Mouse (Mus musculus): ENCODE measurements around the gene Nrp1.

Gene Nrp1

GRCm38 (mm10) chr8:128358406-128358755, at the start of gene Nrp1:
TSS of gene Nrp1 (plus strand) at chr8:128358604.
- DNase-seq (ENCODE audit: low spot score in 2 of 2) = peak; percentile 33 to 37

GRCm38 (mm10) chr8:128320797-128321196, 37.6 kb upstream of the Nrp1 start:
- no peak for DNase-seq (ENCODE audit: low spot score in 2 of 2)

- DNase-seq (ENCODE audit: low spot score in 2 of 2) = no peak
Measured at GRCm38 (mm10) chr8:128327281-128327680, 31.1 kb upstream of the Nrp1 start.

GRCm38 (mm10) chr8:128327922-128328321, 30.5 kb upstream of the Nrp1 start:
- DNase-seq (ENCODE audit: low spot score in 2 of 2) = no peak

GRCm38 (mm10) chr8:128329502-128329901, 28.9 kb upstream of the Nrp1 start:
- DNase-seq (ENCODE audit: low spot score in 2 of 2) = no peak

- DNase-seq (ENCODE audit: low spot score in 2 of 2) = no peak
Measured at GRCm38 (mm10) chr8:128335976-128336375, 22.4 kb upstream of the Nrp1 start.

- no peak for DNase-seq (ENCODE audit: low spot score in 2 of 2)
Measured at GRCm38 (mm10) chr8:128338951-128339350, 19.5 kb upstream of the Nrp1 start.

GRCm38 (mm10) chr8:128339521-128339920, 18.9 kb upstream of the Nrp1 start:
- no peak for DNase-seq (ENCODE audit: low spot score in 2 of 2)

- DNase-seq (ENCODE audit: low spot score in 2 of 2) = no peak
Measured at GRCm38 (mm10) chr8:128350405-128350804, 8.0 kb upstream of the Nrp1 start.

- no peak for DNase-seq (ENCODE audit: low spot score in 2 of 2)
Measured at GRCm38 (mm10) chr8:128351211-128351610, 7.2 kb upstream of the Nrp1 start.

GRCm38 (mm10) chr8:128352821-128353220, 5.6 kb upstream of the Nrp1 start:
- no peak for DNase-seq (ENCODE audit: low spot score in 2 of 2)

GRCm38 (mm10) chr8:128353999-128354398, 4.4 kb upstream of the Nrp1 start:
- no peak for DNase-seq (ENCODE audit: low spot score in 2 of 2)

GRCm38 (mm10) chr8:128355091-128355490, 3.3 kb upstream of the Nrp1 start:
- no peak for DNase-seq (ENCODE audit: low spot score in 2 of 2)

GRCm38 (mm10) chr8:128356170-128356569, 2.2 kb upstream of the Nrp1 start:
- no peak for DNase-seq (ENCODE audit: low spot score in 2 of 2)

GRCm38 (mm10) chr8:128356796-128357539, 1.4 kb upstream of the Nrp1 start:
- DNase-seq (ENCODE audit: low spot score in 2 of 2) = peak; percentile 68 to 77

- peak; percentile 53 to 64 for DNase-seq (ENCODE audit: low spot score in 2 of 2)
Measured at GRCm38 (mm10) chr8:128357540-128358405, 631 bp upstream of the Nrp1 start.

- DNase-seq (ENCODE audit: low spot score in 2 of 2) = peak; percentile 37 to 69
Measured at GRCm38 (mm10) chr8:128358756-128359520, 534 bp downstream of the Nrp1 start.

GRCm38 (mm10) chr8:128359521-128360318, 1.3 kb downstream of the Nrp1 start:
- peak in 1 of 2 experiments; percentile 16 for DNase-seq (ENCODE audit: low spot score in 2 of 2)

GRCm38 (mm10) chr8:128361343-128361870, 3.0 kb downstream of the Nrp1 start:
- no peak for DNase-seq (ENCODE audit: low spot score in 2 of 2)

GRCm38 (mm10) chr8:128362940-128363595, 4.7 kb downstream of the Nrp1 start:
- DNase-seq (ENCODE audit: low spot score in 2 of 2) = peak; percentile 57 to 79
